ENCODE assay signal across 19 mouse cellular contexts in the genomic region with DNA sequence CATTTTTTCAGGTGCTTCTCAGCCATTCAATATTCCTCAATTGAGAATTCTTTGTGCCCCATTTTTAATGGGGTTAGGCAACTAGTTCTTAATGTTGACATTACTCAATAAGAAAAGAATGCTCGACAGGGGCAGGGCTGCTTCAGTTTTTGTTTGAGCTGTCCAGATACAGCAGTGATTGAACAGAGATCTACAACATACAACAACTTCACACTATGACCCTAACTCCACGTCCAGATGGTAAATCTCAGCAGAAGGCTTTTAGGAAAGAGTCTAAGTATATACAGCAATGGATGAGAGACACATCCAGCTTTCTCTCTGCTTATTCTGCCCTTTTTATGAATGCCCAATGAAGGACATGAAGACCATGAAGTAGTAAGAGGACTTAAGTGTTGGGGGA.
"Had no signal": no experiment of that assay in that cellular context is flagged by ENCODE, and none has a peak within 500 bp of the region (broad histone marks: within the 10 kb centered on the region; RNA-seq: fewer than 3 reads in every experiment).

No protein-coding gene starts in this region.

- H3K4me1 ChIP-seq: intestine, embryonic 15.5 days; liver, embryonic 13.5 days; midbrain, embryonic 12.5 days; midbrain, embryonic 15.5 days; neural tube, embryonic 13.5 days had no signal

- H3K4me2 ChIP-seq: intestine, embryonic 15.5 days; kidney, embryonic 15.5 days; liver, embryonic 13.5 days; midbrain, embryonic 12.5 days; midbrain, embryonic 15.5 days; neural tube, embryonic 13.5 days had no signal

- H3K9me3 ChIP-seq: intestine, embryonic 15.5 days; kidney, embryonic 15.5 days; liver, embryonic 13.5 days; midbrain, embryonic 12.5 days; midbrain, embryonic 15.5 days; neural tube, embryonic 13.5 days had no signal

- H3K4me3 ChIP-seq: intestine, embryonic 15.5 days; kidney, embryonic 15.5 days; left cerebral cortex, adult 2 months; liver, embryonic 13.5 days; midbrain, embryonic 12.5 days; midbrain, embryonic 15.5 days; myocyte; neural tube, embryonic 13.5 days had no signal

- H3K9ac ChIP-seq: intestine, embryonic 15.5 days; kidney, embryonic 15.5 days; liver, embryonic 13.5 days; midbrain, embryonic 12.5 days; midbrain, embryonic 15.5 days; neural tube, embryonic 13.5 days had no signal

- H3K27me3 ChIP-seq: intestine, embryonic 15.5 days; kidney, embryonic 15.5 days; liver, embryonic 13.5 days; midbrain, embryonic 12.5 days; midbrain, embryonic 15.5 days; neural tube, embryonic 13.5 days had no signal

- DNase-seq: kidney, adult 11 months; kidney, adult 8-10 months; kidney, postnatal 10 days; kidney, postnatal 36 days; layer of hippocampus, postnatal 36 days; liver, embryonic 13.5 days; retina, postnatal 1 day; right cerebral cortex, postnatal 25 days; spleen, adult 18-20 months; thymus, adult 18-20 months; thymus, postnatal 36 days had no signal

- ATAC-seq: intestine, embryonic 15.5 days; midbrain, embryonic 15.5 days had no signal

- H3K36me3 ChIP-seq: intestine, embryonic 15.5 days; kidney, embryonic 15.5 days; liver, embryonic 13.5 days; midbrain, embryonic 12.5 days; midbrain, embryonic 15.5 days; neural tube, embryonic 13.5 days had no signal

- H3K27ac ChIP-seq: intestine, embryonic 15.5 days; kidney, embryonic 15.5 days; left cerebral cortex, adult 2 months; liver, embryonic 13.5 days; macrophage; midbrain, embryonic 12.5 days; midbrain, embryonic 15.5 days; neural tube, embryonic 13.5 days had no signal
